Mouse (Mus musculus): Measurements from ENCODE around the gene Plcl2.

GRCm38 (mm10) chr17:50682696-50683095 lies 173.5 kb downstream of the Plcl2 start:
- TF ChIP-seq CTCF (conservative IDR thresholded peaks at IDR 0.05; ENCODE audit: insufficient read depth, insufficient read length, low read depth, low read length), result no peak
- no peak for TF ChIP-seq POLR2A (IDR thresholded peaks at IDR 0.05; ENCODE audit: low read depth, low read length)

All from kidney, adult 2 months (tissue).